Mouse (Mus musculus): ENCODE measurements at regions not wholly inside any gene's neighbourhood (a gene's known extent, or its start where the extent isn't known, plus 50 kb on each side); places are given as distances from the start of the nearest gene placed in this dataset.

DNA sequence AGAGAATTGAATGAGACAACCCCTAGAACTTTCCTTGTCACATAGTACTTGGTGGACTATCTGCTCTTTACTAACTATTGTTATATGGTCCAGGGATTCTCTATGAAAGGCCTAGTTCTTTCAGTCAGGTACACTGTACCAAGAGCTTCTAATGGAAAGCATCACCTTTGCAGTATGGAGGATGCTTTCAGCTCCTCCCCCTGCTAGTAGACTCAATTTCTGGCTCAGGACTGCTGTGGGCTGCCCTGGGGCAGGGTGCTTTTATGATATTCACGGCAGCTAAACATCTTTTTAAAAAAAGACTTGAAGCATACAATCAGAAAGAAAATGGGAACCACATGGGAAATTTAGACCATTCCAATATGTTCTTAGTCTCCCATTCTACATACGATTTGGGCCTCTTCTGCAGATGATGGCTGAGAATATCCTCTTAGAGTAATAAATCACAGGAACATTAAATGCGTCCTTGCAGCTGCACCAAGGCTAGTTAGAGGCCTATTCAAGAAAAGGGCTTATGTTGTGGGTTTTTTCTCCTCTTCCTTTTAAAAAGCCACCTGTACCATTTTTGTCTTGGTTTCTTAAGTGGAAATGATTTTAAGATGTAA is 61.7 kb upstream of the 6030498E09Rik start:
- no peak for TF ChIP-seq CTCF (IDR thresholded peaks at IDR 0.05)
- ChIA-PET CTCF (interaction anchor here (0.7 to 1.0 kb wide), 2 partner anchors 8 to 9 kb away, joined by 3 read pairs; no protein-coding TSS in a partner anchor), POLR2A (no interaction called here)
- DNase-seq (ENCODE audit: low read depth, low spot score) (no peak), ATAC-seq (no peak)
- H3K27me3 ChIP-seq, result peaks cover 30% of the 10 kb centered on the region
- in situ Hi-C loops (cut with MboI; ENCODE audit: low pct_unique_long_range_greater_than_20kb), result no loop called here

DNA sequence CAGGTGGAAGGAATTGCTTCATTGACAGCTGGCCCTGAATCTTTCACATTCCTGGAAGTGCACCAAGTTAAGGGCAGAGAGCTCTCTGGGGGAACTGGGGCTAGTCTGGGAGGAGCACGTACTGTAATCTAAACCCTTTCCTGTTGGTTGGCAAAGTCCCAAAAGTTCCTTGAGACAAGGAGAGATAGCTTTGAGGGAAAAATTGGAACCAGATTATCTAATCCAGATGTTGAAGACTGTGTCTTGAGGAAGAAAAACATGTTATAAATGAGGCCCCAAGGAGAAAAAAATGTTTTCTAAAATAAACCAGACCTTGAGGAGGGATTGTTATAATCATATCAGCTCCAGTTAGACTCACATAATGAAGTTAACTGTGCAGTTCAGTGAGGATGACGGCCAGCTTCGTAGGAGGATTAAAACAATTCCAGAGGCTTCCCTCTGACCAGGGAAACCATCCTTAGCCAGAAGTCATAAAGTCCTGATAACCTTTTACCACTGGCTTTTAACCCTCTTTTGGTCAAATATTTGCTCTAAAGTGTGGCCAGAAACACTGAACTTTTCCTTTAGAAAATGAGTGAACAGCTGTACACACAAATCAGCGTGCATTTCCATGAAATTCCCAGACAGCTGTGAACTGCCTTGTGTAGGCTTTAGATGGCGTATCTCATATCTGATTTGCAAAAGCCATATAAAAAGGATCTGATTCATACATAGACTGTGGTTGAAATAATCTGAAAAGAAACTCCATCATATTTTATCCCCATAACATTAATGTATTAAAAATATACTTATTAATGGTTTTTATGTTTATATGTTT is 60.8 kb upstream of the 6030498E09Rik start:
- ChIA-PET CTCF (interaction anchor here (1.0 kb wide), 1 partner anchor 10 kb away, joined by 3 read pairs; no protein-coding TSS in a partner anchor), POLR2A (no interaction called here)
- TF ChIP-seq CTCF (IDR thresholded peaks at IDR 0.05), result no peak
- no peak for DNase-seq (ENCODE audit: low read depth, low spot score)
- in situ Hi-C loops (cut with MboI; ENCODE audit: low pct_unique_long_range_greater_than_20kb), result no loop called here
- H3K27me3 ChIP-seq, result peaks cover 30% of the 10 kb centered on the region
- no peak for ATAC-seq

Measured in Patski (cell line).